Mouse (Mus musculus) G1E (cell line): ENCODE measurements around the gene Mtmr10.

Experiments used
- CTCF ChIP-seq: IDR thresholded peaks from 2 replicates; pipeline ENCODE4 v1.5.1; 2012; ENCODE audit warnings: low read depth, low read length, inconsistent platforms, mixed read lengths
- GATA1 ChIP-seq: IDR thresholded peaks from 2 replicates; pipeline ENCODE4 v1.6.1; 2012; ENCODE audit warnings: borderline replicate concordance, low read length, inconsistent platforms, mixed read lengths
- TAL1 ChIP-seq: conservative IDR thresholded peaks from 2 replicates; pipeline ENCODE4 v1.6.1; 2012; ENCODE audit warnings: low read depth, low read length, inconsistent platforms, mixed read lengths

DNA sequence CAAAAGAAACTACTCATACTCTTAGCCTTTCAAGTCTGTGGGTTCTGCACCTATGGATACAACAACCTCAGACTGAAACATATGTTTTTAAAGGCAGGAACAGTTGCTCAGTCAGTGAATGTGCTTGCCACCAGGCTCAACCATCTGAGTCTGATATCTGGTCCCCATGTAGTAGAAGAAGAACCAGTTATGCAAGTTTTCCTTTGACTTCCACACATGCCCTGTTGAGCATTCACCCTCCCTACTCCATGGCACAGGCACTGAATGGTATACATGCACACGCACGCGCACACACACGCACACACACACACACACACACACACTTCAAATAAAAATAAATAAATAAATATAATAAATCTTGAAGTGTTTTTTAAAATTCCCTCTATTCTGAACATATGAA lies 20.9 kb upstream of the Mtmr10 start:
- TF ChIP-seq CTCF, result no peak
- no peak for TF ChIP-seq TAL1
- TF ChIP-seq GATA1, result no peak
